Mouse (Mus musculus) liver, adult 2 months (tissue): Measurements from ENCODE around the gene Icam2. TPM values are rescaled to one million over a fixed set of nuclear protein-coding genes. Genes with fewer than 3 reads are reported as not detected.

ENCODE experiments used
- DNase-seq: peaks from one replicate; pipeline ENCODE4 v3.0.0-alpha.2; 2011; ENCODE audit warnings: low read depth, low spot score; ENCODE audit errors: extremely low read depth
- H3K27ac ChIP-seq: fragments of 200-500 bp; replicated peaks from 2 replicates; pipeline ENCODE4 v1.5.1; 2012; ENCODE audit warnings: low read depth, mild to moderate bottlenecking, control low read depth, inconsistent platforms, low read length; ENCODE audit not compliant: insufficient read depth
- H3K27me3 ChIP-seq: fragments of 200-500 bp; 2 replicates; pipeline ENCODE4 v1.6.1; 2012; ENCODE audit warnings: mild to moderate bottlenecking, moderate library complexity, low read length, inconsistent platforms; ENCODE audit not compliant: control insufficient read depth, insufficient read depth
- H3K36me3 ChIP-seq: fragments of 200-500 bp; 2 replicates; pipeline ENCODE4 v1.6.1; 2012; ENCODE audit warnings: low read length, inconsistent platforms; ENCODE audit not compliant: control insufficient read depth, insufficient read depth
- H3K4me1 ChIP-seq: fragments of 200-500 bp; 2 replicates; pipeline ENCODE4 v1.6.1; 2011; ENCODE audit warnings: low read length; ENCODE audit not compliant: control insufficient read depth, insufficient read depth
- H3K4me3 ChIP-seq: fragments of 200-500 bp; 2 replicates; pipeline ENCODE4 v1.5.1; 2011; ENCODE audit warnings: low read depth, mild to moderate bottlenecking, control low read depth, low read length, moderate library complexity; ENCODE audit not compliant: insufficient read depth
- H3K79me2 ChIP-seq: fragments of 200-500 bp; 2 replicates; pipeline ENCODE4 v1.6.1; 2012; ENCODE audit warnings: inconsistent platforms, mild to moderate bottlenecking, low read length, moderate library complexity; ENCODE audit not compliant: control insufficient read depth, insufficient read depth
- H3K9ac ChIP-seq: fragments of 200-500 bp; 2 replicates; pipeline ENCODE4 v1.6.1; 2012; ENCODE audit warnings: low read depth, mild to moderate bottlenecking, control low read depth, inconsistent platforms, low read length
- CTCF ChIP-seq: fragments of 200-500 bp; IDR thresholded peaks from 2 replicates; pipeline ENCODE4 v1.5.1; 2011; ENCODE audit warnings: low read depth, low read length, control low read depth
- POLR2A ChIP-seq: fragments of 200-500 bp; IDR thresholded peaks from 2 replicates; pipeline ENCODE4 v1.6.1; 2011; ENCODE audit warnings: low read length, control low read depth; ENCODE audit not compliant: insufficient read depth; ENCODE audit errors: extremely low read depth
- WGBS: fragments of 180-500 bp; shearing (Covaris S2); methylation state at CpG from one replicate; pipeline ENCODE4 v1.1.7; 2018; 5-methylcytosine and 5-hydroxymethylcytosine counted together
- polyA plus RNA-seq: library from polyadenylated mRNA; depleted of rRNA; stranded (reverse); fragments of >200 nt; gene quantifications from 2 replicates; pipeline ENCODE4 v1.2.3, GENCODE M21; 2012
- total RNA-seq: library from RNA; depleted of rRNA; stranded (reverse); fragments of >200 nt; gene quantifications from 2 replicates; pipeline ENCODE4 v1.2.3, GENCODE M21; 2014

Icam2 gene
- total and polyA plus RNA-seq, 2 experiments: 5.3 to 5.4 TPM

DNA sequence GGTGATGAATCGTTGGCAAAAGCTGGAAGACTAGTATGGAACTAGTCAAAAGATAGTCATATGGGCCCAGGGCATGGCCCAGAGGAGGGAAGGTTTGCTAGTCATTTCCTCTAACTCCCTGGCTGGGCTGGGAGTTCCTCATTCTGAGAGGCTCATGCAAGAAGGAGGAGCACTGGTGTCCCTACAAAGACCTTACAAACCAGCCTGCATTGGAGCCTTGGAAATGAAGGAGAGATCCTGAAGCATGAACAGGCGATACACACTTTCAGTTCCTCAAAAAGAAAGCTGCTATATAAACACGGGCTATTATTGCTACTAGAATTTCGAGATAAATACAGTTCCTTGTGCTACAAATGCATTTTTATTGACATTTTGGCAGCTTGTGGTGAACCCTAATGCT lies 40.2 kb upstream of the Icam2 start:
- Histone ChIP-seq H3K4me3 (no peak overlapping the region), H3K79me2 (peaks cover 3% of the 10 kb centered on the region; the same call in 1 of the 2 replicates), H3K9ac (no peak overlapping the region), H3K27me3 (no peaks in the 10 kb centered on the region), H3K4me1 (peaks cover 24% of the 10 kb centered on the region), H3K27ac (peak overlapping the region; percentile 54), H3K36me3 (peaks cover 69% of the 10 kb centered on the region)
- 80% methylated on average over 4 of the region's 4 CpGs for WGBS
- TF ChIP-seq CTCF: no peak
- peak; percentile 52 for DNase-seq

DNA sequence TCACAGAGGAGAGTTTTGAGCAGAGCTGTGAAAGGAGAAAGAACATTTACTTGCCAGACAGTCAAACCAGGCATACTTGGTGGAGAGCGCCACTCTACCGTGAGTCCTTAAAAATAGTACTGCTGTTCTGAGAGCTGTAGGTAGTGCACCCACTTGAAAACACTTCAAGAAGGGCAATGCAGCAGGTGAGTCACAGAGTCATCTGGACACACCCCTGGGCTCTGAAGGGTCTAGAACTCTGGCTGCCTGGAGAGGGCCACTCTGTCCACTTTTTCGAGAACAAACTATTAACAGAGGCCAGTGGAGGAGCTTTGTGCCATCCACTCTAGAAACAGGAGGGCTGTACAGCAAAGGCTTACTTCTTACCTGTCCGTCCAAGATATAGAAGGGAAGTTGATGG lies 38.6 kb upstream of the Icam2 start:
- Histone ChIP-seq H3K4me3 (no peak overlapping the region), H3K79me2 (peaks cover 3% of the 10 kb centered on the region; the same call in 1 of the 2 replicates), H3K4me1 (peaks cover 20% of the 10 kb centered on the region), H3K27me3 (no peaks in the 10 kb centered on the region), H3K27ac (no peak overlapping the region), H3K9ac (no peak overlapping the region), H3K36me3 (peaks cover 67% of the 10 kb centered on the region)
- WGBS: 98% methylated on average over 4 of the region's 4 CpGs
- no peak for DNase-seq
- TF ChIP-seq POLR2A: no peak
- TF ChIP-seq CTCF: no peak

DNA sequence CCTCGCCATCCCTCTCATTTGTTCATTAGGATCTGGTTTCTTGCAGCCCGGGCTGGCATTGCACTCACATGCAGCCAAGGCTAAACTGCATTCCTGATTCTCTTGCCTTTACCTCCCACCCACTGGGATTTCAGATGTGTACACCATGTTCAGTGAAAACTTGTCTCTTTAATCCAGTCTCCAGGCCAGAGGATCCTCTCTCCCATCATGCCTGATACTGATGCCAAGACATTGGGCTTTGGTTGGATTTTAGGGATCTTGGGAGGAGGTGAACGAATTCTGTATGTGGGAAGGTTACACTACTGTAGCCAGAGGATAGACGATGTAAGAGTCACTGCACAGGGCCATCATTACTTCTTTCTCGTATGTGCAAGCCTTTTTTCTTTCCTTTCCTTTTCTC lies 37.3 kb upstream of the Icam2 start:
- no peak overlapping the region for H3K27ac ChIP-seq
- H3K4me1 ChIP-seq: peaks cover 14% of the 10 kb centered on the region
- no peaks in the 10 kb centered on the region; the same call in 1 of the 2 replicates for H3K79me2 ChIP-seq
- WGBS: 94% methylated on average over 5 of the region's 5 CpGs
- no peak overlapping the region for H3K9ac ChIP-seq
- H3K4me3 ChIP-seq: no peak overlapping the region
- no peaks in the 10 kb centered on the region for H3K27me3 ChIP-seq
- no peak for DNase-seq
- H3K36me3 ChIP-seq: peaks cover 65% of the 10 kb centered on the region
- TF ChIP-seq POLR2A (no peak), CTCF (no peak)

DNA sequence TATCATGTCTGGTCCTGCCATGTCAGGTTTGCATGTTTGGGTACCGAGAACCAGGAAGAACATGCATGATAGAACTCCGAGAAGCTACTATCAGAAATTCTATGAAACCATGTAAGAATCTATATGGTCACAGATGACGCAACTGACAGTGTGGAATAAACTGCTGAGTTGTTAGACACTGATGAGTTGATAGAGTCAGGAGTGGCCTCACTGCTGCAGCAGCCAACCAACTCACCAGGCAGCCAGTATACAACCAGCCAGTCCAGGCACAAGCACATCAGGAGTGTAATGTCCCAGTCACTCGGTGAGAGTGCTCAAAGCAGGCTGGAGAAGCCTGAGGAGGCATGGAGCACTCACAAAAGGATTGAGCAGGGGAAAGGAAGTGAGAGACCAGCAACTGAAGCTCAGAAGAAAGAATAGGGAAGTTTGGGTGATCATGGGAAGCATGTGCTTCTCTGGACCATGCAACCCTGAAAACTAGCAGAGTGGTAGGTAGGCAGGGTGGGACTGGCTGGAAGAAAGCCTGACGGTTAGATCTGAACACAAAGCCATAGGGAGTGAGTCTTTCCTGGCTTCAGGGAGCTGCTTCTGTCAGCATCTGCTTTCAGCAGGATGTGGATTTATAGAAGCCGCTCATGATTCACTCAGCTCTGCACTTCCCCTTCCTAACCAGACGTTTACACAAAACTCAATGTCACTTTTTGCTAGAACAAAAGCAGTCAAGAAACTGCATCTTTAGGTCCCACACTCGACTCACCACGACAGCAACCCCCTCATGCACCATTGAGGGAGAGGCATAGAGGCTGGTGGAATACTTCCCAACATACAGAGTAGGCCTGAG lies 31.6 kb upstream of the Icam2 start:
- peaks cover 22% of the 10 kb centered on the region for H3K4me1 ChIP-seq
- H3K36me3 ChIP-seq: peaks cover 67% of the 10 kb centered on the region
- DNase-seq: peak; percentile 27
- no peaks in the 10 kb centered on the region for H3K79me2 ChIP-seq
- peak overlapping the region; percentile 38 for H3K27ac ChIP-seq
- 76% methylated on average over 9 of the region's 9 CpGs for WGBS
- H3K4me3 ChIP-seq: no peak overlapping the region
- TF ChIP-seq CTCF: no peak
- no peak for TF ChIP-seq POLR2A
- no peaks in the 10 kb centered on the region for H3K27me3 ChIP-seq
- H3K9ac ChIP-seq: no peak overlapping the region

DNA sequence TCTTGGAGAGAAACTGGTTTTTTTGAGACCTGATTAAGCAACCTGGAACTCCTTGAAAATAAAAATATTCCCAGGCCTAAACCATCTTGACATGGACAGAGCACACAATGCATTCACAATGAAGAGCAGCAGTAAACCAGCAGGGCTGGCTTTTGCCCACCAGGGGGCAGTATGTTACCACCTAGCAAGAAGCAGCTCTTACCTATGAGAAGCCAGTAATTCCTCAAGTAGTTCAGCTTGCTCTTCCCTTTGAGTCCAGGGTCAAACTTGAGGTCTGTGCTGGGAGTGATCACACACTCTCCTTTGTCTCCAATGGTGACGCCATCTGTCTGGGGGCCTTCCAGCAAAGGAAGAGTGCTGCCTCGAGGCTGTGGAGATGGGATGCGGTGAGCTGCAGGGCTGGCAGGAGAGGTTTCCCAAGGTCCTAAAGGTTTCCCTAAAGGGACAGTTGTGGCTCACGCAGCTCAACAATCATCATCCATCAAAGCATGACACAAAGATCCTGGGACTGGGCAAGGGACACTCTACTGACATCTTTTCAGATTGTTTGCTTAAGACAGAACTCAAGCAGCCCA lies 30.8 kb upstream of the Icam2 start:
- H3K27me3 ChIP-seq: no peaks in the 10 kb centered on the region
- DNase-seq: peak; percentile 76
- no peaks in the 10 kb centered on the region for H3K79me2 ChIP-seq
- H3K9ac ChIP-seq: no peak overlapping the region
- no peak for TF ChIP-seq POLR2A
- peak; percentile 79 for TF ChIP-seq CTCF
- peaks cover 68% of the 10 kb centered on the region for H3K36me3 ChIP-seq
- WGBS: 49% methylated on average over 4 of the region's 4 CpGs
- no peak overlapping the region for H3K27ac ChIP-seq
- peaks cover 30% of the 10 kb centered on the region for H3K4me1 ChIP-seq
- H3K4me3 ChIP-seq: no peak overlapping the region

DNA sequence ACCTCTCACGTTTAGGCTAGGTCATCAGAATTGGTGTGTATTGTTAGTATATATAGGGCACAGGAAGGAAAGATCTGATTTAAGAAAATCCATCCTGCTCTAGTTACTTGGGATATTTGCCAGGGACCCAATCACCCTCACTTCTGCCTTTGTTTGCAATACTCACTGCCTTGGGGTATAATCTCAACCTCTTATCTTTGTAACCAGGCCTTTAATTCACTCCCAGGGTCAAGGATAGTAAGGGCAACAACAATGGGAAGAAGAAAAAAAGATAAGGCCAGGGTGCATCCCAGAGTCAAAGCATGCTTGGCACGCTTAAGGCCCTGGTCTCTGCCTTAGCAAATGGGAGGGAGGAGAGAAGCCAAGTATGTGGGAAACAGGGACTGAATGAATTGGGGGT lies 30.0 kb upstream of the Icam2 start:
- Histone ChIP-seq H3K27ac (peak overlapping the region; percentile 25; the same call in 1 of the 2 replicates), H3K9ac (no peak overlapping the region), H3K4me3 (no peak overlapping the region), H3K4me1 (peaks cover 36% of the 10 kb centered on the region), H3K79me2 (no peaks in the 10 kb centered on the region), H3K36me3 (peaks cover 65% of the 10 kb centered on the region), H3K27me3 (no peaks in the 10 kb centered on the region)
- 73% methylated on average over 2 of the region's 2 CpGs for WGBS
- TF ChIP-seq CTCF (no peak), POLR2A (no peak)
- DNase-seq: no peak
